Mouse (Mus musculus) C2C12 (cell line): ENCODE measurements around the gene Banp. TPM values are rescaled to one million over a fixed set of nuclear protein-coding genes. Genes with fewer than 3 reads are reported as not detected.

Experiments
- H3K27me3 ChIP-seq: one replicate; pipeline ENCODE4 v1.6.1; 2011; ENCODE audit not compliant: control insufficient read depth, insufficient read depth, insufficient read length
- H3K36me3 ChIP-seq: one replicate; pipeline ENCODE4 v1.6.1; 2011; ENCODE audit not compliant: control insufficient read depth, insufficient read depth
- H3K4me3 ChIP-seq: one replicate; pipeline ENCODE4 v1.5.1; 2011; ENCODE audit warnings: mild to moderate bottlenecking, control low read depth; ENCODE audit not compliant: poor library complexity, insufficient read depth, severe bottlenecking
- H3K79me2 ChIP-seq: one replicate; pipeline ENCODE4 v1.6.1; 2011; ENCODE audit not compliant: control insufficient read depth, insufficient read depth
- H3K79me3 ChIP-seq: one replicate; pipeline ENCODE4 v1.6.1; 2011; ENCODE audit warnings: low read depth, control low read depth
- H3ac ChIP-seq: one replicate; pipeline ENCODE3; 2011; ENCODE audit warnings: low read depth; ENCODE audit not compliant: control insufficient read depth, insufficient read length
- CEBPB ChIP-seq: IDR thresholded peaks from one replicate; pipeline ENCODE4 v1.6.1; 2011; ENCODE audit warnings: low read depth, mild to moderate bottlenecking, control low read depth, moderate library complexity
- CTCF ChIP-seq: IDR thresholded peaks from one replicate; pipeline ENCODE4 v1.5.1; 2011; ENCODE audit not compliant: control insufficient read depth, insufficient read depth, insufficient read length
- FOSL1 ChIP-seq: IDR thresholded peaks from one replicate; pipeline ENCODE4 v1.8.0; 2011; ENCODE audit warnings: mild to moderate bottlenecking, low read length; ENCODE audit not compliant: poor library complexity, insufficient read depth, severe bottlenecking
- MAX ChIP-seq: IDR thresholded peaks from one replicate; pipeline ENCODE4 v1.6.1; 2011; ENCODE audit warnings: mild to moderate bottlenecking, control low read depth
- MYOD1 ChIP-seq: IDR thresholded peaks from one replicate; pipeline ENCODE4 v1.6.1; 2011; ENCODE audit warnings: low read depth; ENCODE audit not compliant: control insufficient read depth, insufficient read length
- MYOG ChIP-seq: IDR thresholded peaks from one replicate; pipeline ENCODE4 v1.6.1; 2011; ENCODE audit not compliant: control insufficient read depth, insufficient read length; ENCODE audit errors: extremely low read depth
- USF1 ChIP-seq: IDR thresholded peaks from one replicate; pipeline ENCODE4 v1.6.1; 2011; ENCODE audit warnings: low read depth, mild to moderate bottlenecking, control low read depth, moderate library complexity
- polyA plus RNA-seq: library from polyadenylated mRNA; unstranded; fragments of >200 nt; fragmentation: generic; extraction: Trizol; gene quantifications from one replicate; pipeline ENCODE4 v1.2.1, GENCODE M21; 2012; ENCODE audit warnings: missing spikeins

The Banp gene
- polyA plus RNA-seq, 1 experiment, result 25.9 TPM

- TF ChIP-seq CEBPB, result no peak
- TF ChIP-seq CTCF, result no peak
- no peak for TF ChIP-seq FOSL1
- no peak for TF ChIP-seq MYOG
- TF ChIP-seq MYOD1, result no peak
- no peak for TF ChIP-seq USF1
- no peak for TF ChIP-seq MAX
- H3K4me3 ChIP-seq, result no peak overlapping the region
- H3K27me3 ChIP-seq, result no peaks in the 10 kb centered on the region
- H3K79me3 ChIP-seq, result no peaks in the 10 kb centered on the region
- H3ac ChIP-seq, result no peak overlapping the region
- H3K36me3 ChIP-seq, result no peaks in the 10 kb centered on the region
- H3K79me2 ChIP-seq, result no peaks in the 10 kb centered on the region
Measured at GRCm38 (mm10) chr8:121931571-121931970, 18.0 kb upstream of the Banp start.

GRCm38 (mm10) chr8:121932026-121932667 is 17.4 kb upstream of the Banp start:
- no peak for TF ChIP-seq MAX
- TF ChIP-seq USF1, result no peak
- TF ChIP-seq FOSL1, result no peak
- no peak for TF ChIP-seq CEBPB
- TF ChIP-seq MYOG, result no peak
- TF ChIP-seq CTCF, result no peak
- TF ChIP-seq MYOD1, result no peak
- no peaks in the 10 kb centered on the region for H3K79me2 ChIP-seq

GRCm38 (mm10) chr8:121932668-121933520 is 16.7 kb upstream of the Banp start:
- no peaks in the 10 kb centered on the region for H3K79me2 ChIP-seq
- H3K79me3 ChIP-seq, result no peaks in the 10 kb centered on the region
- no peaks in the 10 kb centered on the region for H3K27me3 ChIP-seq
- H3K36me3 ChIP-seq, result no peaks in the 10 kb centered on the region
- TF ChIP-seq USF1 (no peak), CTCF (no peak), CEBPB (no peak), MYOD1 (no peak), FOSL1 (no peak), MYOG (no peak), MAX (no peak)
- no peak overlapping the region for H3K4me3 ChIP-seq
- H3ac ChIP-seq, result no peak overlapping the region

More at GRCm38 (mm10) chr8:121932026-121932667, 17.4 kb upstream of the Banp start:
- Histone ChIP-seq H3K4me3 (no peak overlapping the region), H3ac (no peak overlapping the region), H3K36me3 (no peaks in the 10 kb centered on the region), H3K27me3 (no peaks in the 10 kb centered on the region), H3K79me3 (no peaks in the 10 kb centered on the region)

- Histone ChIP-seq H3K36me3 (no peaks in the 10 kb centered on the region), H3K27me3 (no peaks in the 10 kb centered on the region), H3K79me2 (no peaks in the 10 kb centered on the region), H3ac (no peak overlapping the region), H3K4me3 (no peak overlapping the region), H3K79me3 (no peaks in the 10 kb centered on the region)
- TF ChIP-seq MAX, result no peak
Measured at GRCm38 (mm10) chr8:121934506-121934905, 15.0 kb upstream of the Banp start.

- H3K4me3 ChIP-seq, result no peak overlapping the region
- H3K36me3 ChIP-seq, result no peaks in the 10 kb centered on the region
Measured at GRCm38 (mm10) chr8:121934923-121935322, 14.6 kb upstream of the Banp start.

More at GRCm38 (mm10) chr8:121934923-121935322, 14.6 kb upstream of the Banp start:
- no peaks in the 10 kb centered on the region for H3K79me2 ChIP-seq
- no peaks in the 10 kb centered on the region for H3K27me3 ChIP-seq
- no peak overlapping the region for H3ac ChIP-seq
- no peak for TF ChIP-seq MYOD1
- no peak for TF ChIP-seq CEBPB
- TF ChIP-seq FOSL1, result no peak
- TF ChIP-seq USF1, result no peak
- TF ChIP-seq MAX, result no peak
- TF ChIP-seq CTCF, result no peak
- TF ChIP-seq MYOG, result no peak
- no peaks in the 10 kb centered on the region for H3K79me3 ChIP-seq
